Mouse (Mus musculus): ENCODE data around the gene Rtel1.
A peak's percentile ranks its signal among the peaks of the same experiment; 100 is the strongest.

Gene Rtel1

GRCm38 (mm10) chr2:181319248-181320102, at the start of gene Rtel1:
TSS of gene Rtel1 (plus strand) at chr2:181319739.
- DNase-seq (ENCODE audit: low spot score) = peak; percentile 57

GRCm38 (mm10) chr2:181272092-181272491, 47.4 kb upstream of the Rtel1 start:
- no peak for DNase-seq (ENCODE audit: low spot score)

GRCm38 (mm10) chr2:181273829-181274228, 45.7 kb upstream of the Rtel1 start:
- DNase-seq (ENCODE audit: low spot score) = no peak

GRCm38 (mm10) chr2:181274639-181275038, 44.9 kb upstream of the Rtel1 start:
- DNase-seq (ENCODE audit: low spot score) = no peak

- DNase-seq (ENCODE audit: low spot score) = no peak
Measured at GRCm38 (mm10) chr2:181276766-181277165, 42.8 kb upstream of the Rtel1 start.

GRCm38 (mm10) chr2:181277866-181278265, 41.7 kb upstream of the Rtel1 start:
- no peak for DNase-seq (ENCODE audit: low spot score)

GRCm38 (mm10) chr2:181279968-181280367, 39.6 kb upstream of the Rtel1 start:
- DNase-seq (ENCODE audit: low spot score) = no peak

- DNase-seq (ENCODE audit: low spot score) = no peak
Measured at GRCm38 (mm10) chr2:181286629-181287337, 32.8 kb upstream of the Rtel1 start.

- peak; percentile 70 for DNase-seq (ENCODE audit: low spot score)
Measured at GRCm38 (mm10) chr2:181287338-181287957, 32.1 kb upstream of the Rtel1 start.

GRCm38 (mm10) chr2:181287958-181288350, 31.6 kb upstream of the Rtel1 start, which contains the start of gene Gmeb2:
TSS of gene Gmeb2 (minus strand) at chr2:181288035.
- peak; percentile 93 for DNase-seq (ENCODE audit: low spot score)

GRCm38 (mm10) chr2:181288691-181289090, 30.8 kb upstream of the Rtel1 start:
- DNase-seq (ENCODE audit: low spot score) = no peak

GRCm38 (mm10) chr2:181290937-181291336, 28.6 kb upstream of the Rtel1 start:
- DNase-seq (ENCODE audit: low spot score) = no peak

GRCm38 (mm10) chr2:181302041-181302440, 17.5 kb upstream of the Rtel1 start:
- DNase-seq (ENCODE audit: low spot score) = no peak

- DNase-seq (ENCODE audit: low spot score) = no peak
Measured at GRCm38 (mm10) chr2:181304944-181305343, 14.6 kb upstream of the Rtel1 start.

GRCm38 (mm10) chr2:181307144-181307804, 12.3 kb upstream of the Rtel1 start:
- no peak for DNase-seq (ENCODE audit: low spot score)

GRCm38 (mm10) chr2:181312435-181312834, 7.1 kb upstream of the Rtel1 start:
- no peak for DNase-seq (ENCODE audit: low spot score)

GRCm38 (mm10) chr2:181313006-181313343, 6.6 kb upstream of the Rtel1 start:
- DNase-seq (ENCODE audit: low spot score) = no peak

GRCm38 (mm10) chr2:181313344-181314079, 6.0 kb upstream of the Rtel1 start:
- no peak for DNase-seq (ENCODE audit: low spot score)

- DNase-seq (ENCODE audit: low spot score) = no peak
Measured at GRCm38 (mm10) chr2:181314080-181314810, 5.3 kb upstream of the Rtel1 start, which contains the start of gene Stmn3. TSS of gene Stmn3 (minus strand) at chr2:181314500.

GRCm38 (mm10) chr2:181320103-181320499, 562 bp downstream of the Rtel1 start:
- DNase-seq (ENCODE audit: low spot score) = no peak

GRCm38 (mm10) chr2:181322136-181322535, 2.6 kb downstream of the Rtel1 start:
- no peak for DNase-seq (ENCODE audit: low spot score)

Measured in ovary, adult 18-20 months (tissue).